Mouse (Mus musculus) brain, embryonic 14.5 days (tissue): Measurements from ENCODE around the gene Poc1a. TPM values are rescaled to one million over a fixed set of nuclear protein-coding genes. Genes with fewer than 3 reads are reported as not detected.

ENCODE experiments used
- DNase-seq: peaks from one replicate; pipeline ENCODE4 v3.0.0-alpha.2; 2011; ENCODE audit warnings: low read depth
- CTCF ChIP-seq: fragments of 200-500 bp; IDR thresholded peaks from 2 replicates; pipeline ENCODE4 v1.5.1; 2012; ENCODE audit warnings: inconsistent platforms, mild to moderate bottlenecking, moderate library complexity, borderline replicate concordance; ENCODE audit not compliant: insufficient read depth, insufficient read length; ENCODE audit errors: extremely low read depth
- POLR2A ChIP-seq: fragments of 200-500 bp; IDR thresholded peaks from 2 replicates; pipeline ENCODE4 v1.6.1; 2012; ENCODE audit warnings: mild to moderate bottlenecking, inconsistent platforms, borderline replicate concordance; ENCODE audit not compliant: poor library complexity, insufficient read depth, insufficient read length, severe bottlenecking; ENCODE audit errors: extremely low read depth
- polyA plus RNA-seq: library from polyadenylated mRNA; depleted of rRNA; stranded (reverse); fragments of >200 nt; gene quantifications from 2 replicates; pipeline ENCODE4 v1.2.3, GENCODE M21; 2012; rRNA removed

The Poc1a gene
- polyA plus RNA-seq, 1 experiment = 10.4 TPM

DNA sequence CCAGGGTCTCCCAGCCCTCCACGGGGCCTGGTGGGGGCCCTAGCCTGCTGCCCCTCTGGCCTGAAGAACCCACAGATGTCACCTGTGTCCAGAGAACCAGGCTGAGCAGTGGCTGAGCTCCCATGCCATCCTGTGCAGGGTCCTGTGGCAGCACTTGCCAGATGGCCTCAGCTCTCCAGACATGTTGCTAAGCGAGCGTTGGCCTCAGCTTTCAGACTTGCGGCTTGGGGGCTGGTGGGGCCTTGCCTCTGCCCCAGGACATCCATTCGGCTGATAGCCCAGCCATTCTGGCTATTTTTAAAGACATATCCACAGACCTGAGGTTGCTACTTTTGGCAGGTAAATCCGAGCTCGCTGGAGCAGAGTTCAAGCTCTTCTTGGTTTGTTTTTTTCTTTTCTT is 93.1 kb downstream of the Poc1a start:
- no peak for DNase-seq
- no peak for TF ChIP-seq CTCF
- TF ChIP-seq POLR2A = no peak

GRCm38 (mm10) chr9:106377247-106377646 is 96.4 kb downstream of the Poc1a start:
- DNase-seq = no peak
- TF ChIP-seq POLR2A (no peak), CTCF (no peak)

GRCm38 (mm10) chr9:106378045-106378444 is 97.2 kb downstream of the Poc1a start:
- DNase-seq = no peak
- no peak for TF ChIP-seq CTCF
- TF ChIP-seq POLR2A = no peak

GRCm38 (mm10) chr9:106378753-106379152 is 97.9 kb downstream of the Poc1a start:
- no peak for DNase-seq
- TF ChIP-seq CTCF (no peak), POLR2A (no peak)

DNA sequence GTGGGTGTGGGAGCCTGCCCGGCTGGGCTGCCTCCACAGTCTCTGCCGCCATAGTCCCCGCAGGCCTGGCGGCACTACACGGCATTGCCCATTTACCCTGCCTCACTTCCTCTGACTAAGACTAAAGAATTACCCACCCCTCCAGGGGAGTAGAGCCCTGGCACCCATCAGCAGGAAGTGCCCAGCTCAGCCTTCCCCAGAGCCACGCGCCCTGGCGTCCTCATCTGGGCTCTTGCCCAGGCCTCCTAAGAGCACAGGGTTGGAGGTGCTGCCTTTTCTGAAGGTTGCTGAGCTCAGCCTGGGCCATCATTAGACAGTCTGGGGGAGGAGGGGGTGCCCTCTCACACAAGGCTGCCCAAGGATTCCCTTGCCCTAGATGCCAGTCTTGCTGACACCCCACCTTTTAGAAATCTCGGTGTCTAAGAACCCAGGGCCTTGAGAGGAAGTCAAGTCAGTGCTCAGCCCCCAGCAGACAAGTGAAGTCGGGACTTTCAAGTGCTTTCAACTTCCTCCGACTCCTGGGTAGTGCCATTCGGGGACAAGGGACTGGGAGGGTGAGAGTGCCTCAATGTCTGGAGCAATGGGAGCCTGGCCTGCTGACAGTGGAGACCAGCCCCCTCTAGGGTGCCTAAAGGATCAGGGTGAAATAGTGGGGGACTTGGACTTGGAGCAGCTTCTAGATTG is 105.5 kb downstream of the Poc1a start:
- TF ChIP-seq POLR2A = no peak
- DNase-seq = no peak

GRCm38 (mm10) chr9:106392828-106393527 is 112.1 kb downstream of the Poc1a start:
- no peak for DNase-seq
- no peak for TF ChIP-seq CTCF
- TF ChIP-seq POLR2A = no peak

- no peak for TF ChIP-seq POLR2A
- TF ChIP-seq CTCF = no peak
- DNase-seq = peak; percentile 60
Observed at GRCm38 (mm10) chr9:106393548-106393947, 112.7 kb downstream of the Poc1a start.

DNA sequence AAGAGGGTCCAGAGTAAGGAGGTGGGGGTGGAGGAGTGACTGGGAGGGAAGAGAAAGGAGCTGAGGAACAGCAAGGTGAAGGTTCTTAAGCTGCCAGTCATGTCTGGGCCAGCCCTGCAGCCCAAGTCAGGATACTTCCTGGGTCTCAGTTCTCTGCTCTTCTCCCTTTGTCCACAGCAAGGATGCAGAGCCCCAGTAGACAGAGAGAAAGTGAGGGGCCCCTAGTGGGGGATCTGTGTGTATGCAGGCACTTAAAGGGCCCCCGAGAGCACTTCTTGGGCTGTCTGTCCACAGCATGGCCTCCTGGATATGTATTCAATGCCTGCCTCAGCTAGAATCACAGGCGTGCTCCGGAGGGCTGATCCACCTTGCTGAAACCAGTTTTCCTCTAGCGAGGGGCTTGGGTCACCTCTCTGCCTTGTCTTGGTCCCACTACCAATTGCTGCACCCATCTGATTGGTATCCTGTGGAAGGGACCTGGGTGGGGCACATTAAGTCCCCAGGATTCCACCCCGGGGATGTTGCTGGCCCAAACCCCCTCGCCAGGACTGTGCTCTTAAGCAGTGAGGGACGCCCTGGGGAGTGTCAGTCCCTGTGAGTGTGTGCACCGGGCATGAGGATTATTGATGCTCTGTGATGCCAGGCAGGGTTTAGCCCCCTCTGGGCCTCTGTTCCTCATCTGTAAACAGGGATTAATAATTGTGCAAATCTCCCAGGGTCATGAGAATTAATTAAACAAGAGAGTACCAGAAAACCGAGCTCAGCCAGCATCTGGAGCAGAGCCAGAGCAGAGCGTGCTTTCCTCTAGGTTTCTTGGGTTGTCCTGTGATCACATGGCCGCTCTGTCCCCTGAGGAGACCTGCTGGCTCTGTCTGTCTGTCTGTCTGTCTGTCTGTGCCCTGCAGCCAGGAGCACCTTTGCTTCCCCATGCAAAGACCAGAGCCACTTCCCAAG is 114.1 kb downstream of the Poc1a start:
- TF ChIP-seq POLR2A = no peak
- peak; percentile 56 for TF ChIP-seq CTCF
- peak; percentile 68 for DNase-seq

- DNase-seq = no peak
- TF ChIP-seq CTCF (no peak), POLR2A (no peak)
Observed at GRCm38 (mm10) chr9:106397733-106398132, 116.9 kb downstream of the Poc1a start.

GRCm38 (mm10) chr9:106398667-106399311 is 117.9 kb downstream of the Poc1a start:
- TF ChIP-seq POLR2A = no peak
- no peak for TF ChIP-seq CTCF
- no peak for DNase-seq

DNA sequence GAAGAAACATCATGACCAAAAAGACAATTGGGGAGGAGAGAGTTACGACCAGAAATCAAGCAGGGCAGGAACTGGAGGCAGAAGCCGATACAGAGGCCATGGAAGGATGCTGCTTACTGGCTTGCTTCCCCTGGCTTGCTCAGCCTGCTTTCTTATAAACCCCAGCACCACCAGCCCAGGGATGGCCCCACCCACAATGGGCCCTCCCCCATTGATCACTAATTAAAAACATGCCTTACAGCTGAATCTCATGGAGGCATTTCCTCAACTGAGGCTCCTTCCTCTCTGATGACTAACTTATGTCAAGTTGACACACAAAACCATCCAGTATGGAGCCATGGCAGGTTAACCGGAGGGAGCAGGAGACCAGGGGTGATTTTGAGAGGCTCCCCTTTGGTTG is 118.9 kb downstream of the Poc1a start:
- DNase-seq = no peak

More for the DNA sequence above, 118.9 kb downstream of the Poc1a start:
- no peak for TF ChIP-seq CTCF
- no peak for TF ChIP-seq POLR2A

Other genes with a start within 250 kb of the Poc1a start
- gene Col6a4, start 184.3 kb upstream of the Poc1a start, polyA plus RNA-seq = 2.1 TPM in 2 replicates
- gene Glyctk, start 122.9 kb upstream of the Poc1a start, polyA plus RNA-seq = 1.3 and 1.6 TPM in 2 replicates
- 169 and 175 TPM in 2 replicates for gene Wdr82, start 110.1 kb upstream of the Poc1a start, polyA plus RNA-seq
- gene Ppm1m, start 81.3 kb upstream of the Poc1a start, polyA plus RNA-seq = 24.1 and 26.7 TPM in 2 replicates
- gene Twf2, start 78.0 kb upstream of the Poc1a start, polyA plus RNA-seq = 51.1 and 63.8 TPM in 2 replicates
- 0.23 and 0.45 TPM in 2 replicates for gene Tlr9, start 58.5 kb upstream of the Poc1a start, polyA plus RNA-seq
- gene Alas1, start 32.4 kb upstream of the Poc1a start, polyA plus RNA-seq = 75.2 and 75.4 TPM in 2 replicates
- 41.5 and 50.3 TPM in 2 replicates for gene Dusp7, start 87.6 kb downstream of the Poc1a start, polyA plus RNA-seq
- 747 and 913 TPM in 2 replicates for gene Rpl29, start 148.4 kb downstream of the Poc1a start, polyA plus RNA-seq
- 14.9 and 15.7 TPM in 2 replicates for gene Acy1, start 157.3 kb downstream of the Poc1a start, polyA plus RNA-seq
- 12.8 and 20.4 TPM in 2 replicates for gene Abhd14b, start 166.4 kb downstream of the Poc1a start, polyA plus RNA-seq
- 59.1 and 68.9 TPM in 2 replicates for gene Abhd14a, start 166.6 kb downstream of the Poc1a start, polyA plus RNA-seq
- 607 and 743 TPM in 2 replicates for gene Pcbp4, start 172.2 kb downstream of the Poc1a start, polyA plus RNA-seq
- gene Gpr62, start 184.9 kb downstream of the Poc1a start, polyA plus RNA-seq = 0.35 and 0.52 TPM in 2 replicates
- 44.6 and 59.6 TPM in 2 replicates for gene Rrp9, start 194.9 kb downstream of the Poc1a start, polyA plus RNA-seq
- gene Parp3, start 195.9 kb downstream of the Poc1a start, polyA plus RNA-seq = 0.61 and 1.4 TPM in 2 replicates
- gene Iqcf1, start 218.9 kb downstream of the Poc1a start, polyA plus RNA-seq = not detected in 2 replicates
- gene Iqcf5, start 233.5 kb downstream of the Poc1a start, polyA plus RNA-seq = not detected in 2 replicates